Mouse (Mus musculus) spleen, adult 2 months (tissue): ENCODE data around the gene Aip. TPM values are rescaled to one million over a fixed set of nuclear protein-coding genes. Genes with fewer than 3 reads are reported as not detected.

Experiments
- DNase-seq, 2 experiments: peaks; one replicate each; pipeline versions ENCODE4 v3.0.0 to v3.0.0-alpha.2; 2012 to 2021; ENCODE audit warnings: low spot score in 2 of 2, low read depth in 1 of 2
- H3K27ac ChIP-seq: fragments of 200-500 bp; 2 replicates; pipeline ENCODE4 v1.5.1; 2012; ENCODE audit warnings: low read length, inconsistent platforms; ENCODE audit not compliant: insufficient read depth
- H3K27me3 ChIP-seq: fragments of 200-500 bp; 2 replicates; pipeline ENCODE4 v1.6.1; 2012; ENCODE audit warnings: mild to moderate bottlenecking, moderate library complexity, low read length, inconsistent platforms; ENCODE audit not compliant: control insufficient read depth, insufficient read depth
- H3K36me3 ChIP-seq: fragments of 200-500 bp; 2 replicates; pipeline ENCODE4 v1.6.1; 2012; ENCODE audit warnings: mild to moderate bottlenecking, low read length, inconsistent platforms; ENCODE audit not compliant: control insufficient read depth, insufficient read depth
- H3K4me1 ChIP-seq: fragments of 200-500 bp; 2 replicates; pipeline ENCODE4 v1.6.1; 2011; ENCODE audit warnings: inconsistent platforms; ENCODE audit not compliant: control insufficient read depth, insufficient read depth, insufficient read length
- H3K4me3 ChIP-seq: fragments of 200-500 bp; 2 replicates; pipeline ENCODE4 v1.5.1; 2011; ENCODE audit warnings: mild to moderate bottlenecking, inconsistent platforms; ENCODE audit not compliant: insufficient read depth, insufficient read length; ENCODE audit errors: extremely low read depth
- CTCF ChIP-seq: fragments of 200-500 bp; IDR thresholded peaks from 2 replicates; pipeline ENCODE4 v1.5.1; 2011; ENCODE audit warnings: mild to moderate bottlenecking, inconsistent platforms; ENCODE audit not compliant: insufficient read depth, insufficient read length, insufficient replicate concordance; ENCODE audit errors: extremely low read depth
- POLR2A ChIP-seq: fragments of 200-500 bp; IDR thresholded peaks from 2 replicates; pipeline ENCODE4 v1.6.1; 2011; ENCODE audit warnings: low read depth, low read length, inconsistent platforms
- WGBS: fragments of 180-500 bp; shearing (Covaris S2); methylation state at CpG from one replicate; pipeline ENCODE4 v1.1.7; 2018; 5-methylcytosine and 5-hydroxymethylcytosine counted together
- polyA plus RNA-seq: library from polyadenylated mRNA; depleted of rRNA; stranded (reverse); fragments of >200 nt; gene quantifications from 2 replicates; pipeline ENCODE4 v1.2.3, GENCODE M21; 2012

The Aip gene
- polyA plus RNA-seq, 1 experiment = 85.3 TPM

DNA sequence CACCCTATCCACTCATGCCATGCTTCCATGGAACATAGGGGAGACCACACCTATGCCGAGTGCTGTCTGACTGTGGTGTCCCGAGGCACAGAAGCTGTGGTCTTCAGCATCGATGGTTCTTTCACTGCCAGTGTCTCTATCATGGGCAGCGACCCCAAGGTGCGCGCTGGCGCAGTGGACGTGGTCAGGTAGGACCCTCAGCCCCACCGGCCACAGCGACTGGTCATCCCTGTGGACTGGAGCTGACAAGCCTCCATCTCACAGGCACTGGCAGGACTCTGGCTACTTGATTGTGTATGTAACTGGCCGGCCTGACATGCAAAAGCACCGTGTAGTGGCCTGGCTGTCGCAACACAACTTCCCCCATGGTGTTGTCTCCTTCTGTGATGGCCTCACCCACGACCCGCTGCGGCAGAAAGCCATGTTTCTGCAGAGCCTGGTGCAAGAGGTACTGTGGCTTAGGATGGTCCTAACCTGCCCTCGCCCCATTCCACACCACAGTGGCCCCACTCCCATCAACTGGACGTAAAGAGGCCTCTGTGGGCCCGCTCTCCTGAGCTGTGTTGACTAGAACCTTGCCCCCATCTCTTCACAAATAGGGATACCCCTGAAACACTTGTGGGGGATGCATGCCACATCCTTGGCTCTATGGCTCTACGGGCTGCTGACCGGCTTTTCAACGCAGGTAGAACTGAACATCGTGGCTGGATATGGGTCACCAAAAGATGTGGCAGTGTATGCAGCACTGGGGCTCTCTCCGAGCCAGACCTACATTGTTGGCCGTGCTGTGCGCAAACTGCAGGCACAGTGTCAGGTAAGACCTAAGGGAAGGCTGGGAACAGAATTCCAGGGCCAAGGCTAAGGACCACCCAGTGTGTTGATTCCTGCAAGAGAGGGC is 13.3 kb downstream of the Aip start:
- H3K27ac ChIP-seq = peak overlapping the region; percentile 95
- DNase-seq = no peak
- peaks cover 23% of the 10 kb centered on the region for H3K4me1 ChIP-seq
- no peaks in the 10 kb centered on the region for H3K27me3 ChIP-seq
- 93% methylated on average over 26 of the region's 26 CpGs for WGBS
- peaks cover 47% of the 10 kb centered on the region for H3K36me3 ChIP-seq
- TF ChIP-seq CTCF (no peak), POLR2A (no peak)
- no peak overlapping the region for H3K4me3 ChIP-seq

DNA sequence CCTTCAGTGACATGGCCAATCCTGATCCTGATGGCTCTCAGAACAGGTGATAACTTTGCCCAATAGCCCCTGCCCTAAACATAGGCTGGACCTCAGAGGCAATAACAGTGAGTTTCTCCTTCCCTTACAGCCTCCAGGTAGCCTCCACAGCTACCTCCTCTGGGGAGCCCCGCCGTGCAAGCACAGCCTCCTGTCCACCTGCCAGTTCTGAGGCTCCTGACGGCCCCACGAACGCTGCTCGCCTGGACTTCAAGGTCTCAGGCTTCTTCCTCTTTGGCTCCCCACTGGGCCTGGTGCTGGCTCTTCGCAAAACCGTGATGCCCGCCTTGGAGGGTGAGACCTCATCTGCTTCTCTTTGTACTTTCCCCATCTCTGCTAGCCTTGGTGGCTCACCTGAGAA is 17.1 kb downstream of the Aip start:
- H3K36me3 ChIP-seq = peaks cover 52% of the 10 kb centered on the region
- 88% methylated on average over 9 of the region's 9 CpGs for WGBS
- no peak overlapping the region for H3K27ac ChIP-seq
- TF ChIP-seq CTCF = no peak
- no peak for TF ChIP-seq POLR2A
- no peak overlapping the region for H3K4me3 ChIP-seq
- no peaks in the 10 kb centered on the region for H3K27me3 ChIP-seq
- H3K4me1 ChIP-seq = peaks cover 4% of the 10 kb centered on the region; the same call in 1 of the 2 replicates
- DNase-seq = no peak

DNA sequence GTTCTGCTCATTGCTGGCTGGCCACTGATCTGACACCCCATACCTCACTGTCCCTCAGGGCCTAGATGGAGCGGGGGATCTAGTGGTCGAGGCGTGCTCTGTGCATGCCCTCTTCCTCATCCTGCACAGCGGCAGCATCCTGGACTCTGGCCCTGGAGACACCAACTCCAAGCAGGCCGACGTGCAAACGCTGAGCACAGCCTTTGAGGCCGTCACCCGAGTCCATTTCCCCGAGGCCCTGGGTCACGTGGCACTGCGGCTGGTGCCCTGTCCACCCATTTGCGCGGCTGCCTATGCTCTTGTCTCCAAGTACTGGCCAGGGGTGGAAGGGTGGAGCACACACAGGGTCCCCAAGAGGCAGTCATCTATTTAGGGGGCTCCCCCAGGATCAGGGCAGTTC is 19.0 kb downstream of the Aip start:
- no peak for DNase-seq
- 94% methylated on average over 14 of the region's 14 CpGs for WGBS
- no peak overlapping the region for H3K27ac ChIP-seq
- no peak overlapping the region for H3K4me3 ChIP-seq
- H3K4me1 ChIP-seq = peaks cover 1% of the 10 kb centered on the region; the same call in 1 of the 2 replicates
- no peaks in the 10 kb centered on the region for H3K27me3 ChIP-seq
- peaks cover 50% of the 10 kb centered on the region for H3K36me3 ChIP-seq
- TF ChIP-seq POLR2A (no peak), CTCF (no peak)

GRCm38 (mm10) chr19:4104675-4105194 is 20.9 kb downstream of the Aip start:
- Histone ChIP-seq H3K36me3 (peaks cover 42% of the 10 kb centered on the region), H3K27ac (no peak overlapping the region)
- TF ChIP-seq POLR2A = no peak
- TF ChIP-seq CTCF = no peak

DNA sequence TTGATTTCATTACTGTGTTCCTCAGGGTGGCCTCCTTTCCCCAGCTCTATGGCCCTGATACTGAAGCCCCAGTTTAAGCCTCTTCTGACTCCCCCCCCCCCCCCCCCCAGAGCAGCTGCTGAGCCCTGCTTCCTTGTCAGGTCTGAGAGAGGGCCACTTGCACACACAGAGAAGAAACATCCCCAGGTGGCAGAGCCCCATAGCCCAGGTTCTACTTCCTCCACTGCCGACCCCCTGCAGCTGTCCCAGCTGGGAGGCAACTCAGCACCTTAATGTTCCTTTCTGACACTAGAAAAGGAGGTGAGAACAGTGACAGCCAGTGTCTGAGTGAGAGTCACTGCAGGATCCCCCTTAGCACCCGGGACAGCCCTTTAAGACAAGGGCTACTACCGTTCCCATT is 21.9 kb downstream of the Aip start:
- Histone ChIP-seq H3K36me3 (peaks cover 42% of the 10 kb centered on the region), H3K4me3 (no peak overlapping the region), H3K27ac (no peak overlapping the region), H3K27me3 (no peaks in the 10 kb centered on the region), H3K4me1 (peaks cover 10% of the 10 kb centered on the region)
- no peak for DNase-seq
- 65% methylated on average over 3 of the region's 3 CpGs for WGBS
- no peak for TF ChIP-seq POLR2A
- TF ChIP-seq CTCF = no peak

More at GRCm38 (mm10) chr19:4104675-4105194, 20.9 kb downstream of the Aip start:
- Histone ChIP-seq H3K4me3 (no peak overlapping the region), H3K4me1 (peaks cover 10% of the 10 kb centered on the region), H3K27me3 (no peaks in the 10 kb centered on the region)
- DNase-seq = no peak
- 94% methylated on average over 16 of the region's 16 CpGs for WGBS

GRCm38 (mm10) chr19:4103294-4103693 is 22.4 kb downstream of the Aip start:
- Histone ChIP-seq H3K4me3 (no peak overlapping the region), H3K36me3 (peaks cover 39% of the 10 kb centered on the region), H3K27me3 (no peaks in the 10 kb centered on the region), H3K27ac (no peak overlapping the region), H3K4me1 (peaks cover 14% of the 10 kb centered on the region)
- 97% methylated on average over 18 of the region's 18 CpGs for WGBS
- TF ChIP-seq POLR2A (no peak), CTCF (no peak)
- no peak for DNase-seq

DNA sequence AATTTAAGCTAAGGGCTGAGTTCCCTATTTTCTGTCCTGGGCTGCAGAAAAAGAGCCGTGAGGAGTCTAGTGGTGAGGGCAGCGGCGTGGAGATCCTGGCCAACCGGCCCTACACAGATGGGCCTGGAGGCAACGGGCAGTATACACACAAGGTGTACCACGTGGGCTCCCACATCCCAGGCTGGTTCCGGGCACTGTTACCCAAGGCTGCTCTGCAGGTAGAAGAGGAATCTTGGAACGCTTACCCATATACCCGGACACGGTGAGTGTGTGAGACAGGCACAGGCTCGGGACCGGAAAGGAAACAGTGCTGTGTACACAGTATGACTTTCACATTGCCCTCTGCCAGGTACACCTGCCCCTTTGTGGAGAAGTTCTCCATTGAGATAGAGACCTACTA is 23.0 kb downstream of the Aip start:
- Histone ChIP-seq H3K4me1 (peaks cover 21% of the 10 kb centered on the region), H3K27ac (no peak overlapping the region), H3K27me3 (no peaks in the 10 kb centered on the region), H3K4me3 (no peak overlapping the region), H3K36me3 (peaks cover 33% of the 10 kb centered on the region)
- 76% methylated on average over 12 of the region's 12 CpGs for WGBS
- DNase-seq = no peak
- no peak for TF ChIP-seq POLR2A
